Mouse (Mus musculus) adrenal gland, adult 8-10 months (tissue): Measurements from ENCODE around the gene Zfp775. TPM values are rescaled to one million over a fixed set of nuclear protein-coding genes. Genes with fewer than 3 reads are reported as not detected.

Experiments used
- total RNA-seq, 4 experiments: library from RNA; stranded (reverse); gene quantifications; 2 replicates each; pipeline ENCODE4 v1.2.4; 2022

Gene Zfp775
- total RNA-seq, 4 experiments from 2014 or later, result 10.8 to 14.9 (median 13.4) TPM

Other genes starting within 250 kb of the Zfp775 start
- 10 to 100 TPM; 44.0 to 56.6 (median 50.8) TPM for gene Krba1, start 206.5 kb upstream of the Zfp775 start, total RNA-seq
- 10 to 100 TPM; 56.7 to 68.0 (median 60.6) TPM for gene Zfp467, start 156.2 kb upstream of the Zfp775 start, total RNA-seq
- gene Sspo, start 153.8 kb upstream of the Zfp775 start, total RNA-seq, result 1 to 10 TPM; 2.7 to 9.7 (median 5.6) TPM
- gene Atp6v0e2, start 64.4 kb upstream of the Zfp775 start, total RNA-seq, result 100 to 1,000 TPM; 100 to 130 (median 113) TPM
- 10 to 100 TPM; 45.6 to 49.5 (median 49.1) TPM for gene Lrrc61, start 47.3 kb upstream of the Zfp775 start, total RNA-seq
- gene Rarres2, start 29.3 kb upstream of the Zfp775 start, total RNA-seq, result 100 to 1,000 TPM in 1 of 4 experiments, 10 to 100 TPM in 3; 68.8 to 138 (median 88.5) TPM
- gene Gm45021, start 12.5 kb upstream of the Zfp775 start, total RNA-seq, result not detected
- 10 to 100 TPM; 59.1 to 84.5 (median 79.5) TPM for gene Repin1, start 8.2 kb upstream of the Zfp775 start, total RNA-seq
- 1 to 10 TPM in 3 of 4 experiments, not detected in 1; 1.8 to 7.7 (median 2.6) TPM for gene Gm44965, start 8.1 kb upstream of the Zfp775 start, total RNA-seq
- gene AI854703, start 24.7 kb downstream of the Zfp775 start, total RNA-seq, result 1 to 10 TPM; 1.9 to 6.3 (median 4.1) TPM
- gene Gimap8, start 45.2 kb downstream of the Zfp775 start, total RNA-seq, result 10 to 100 TPM in 2 of 4 experiments, 1 to 10 TPM in 2; 9.1 to 15.2 (median 11.7) TPM
- gene Gimap9, start 74.1 kb downstream of the Zfp775 start, total RNA-seq, result 1 to 10 TPM; 6.9 to 8.3 (median 7.0) TPM
- 10 to 100 TPM; 29.1 to 56.5 (median 49.4) TPM for gene Gimap4, start 82.5 kb downstream of the Zfp775 start, total RNA-seq
- 10 to 100 TPM; 53.5 to 89.6 (median 66.6) TPM for gene Gimap6, start 106.2 kb downstream of the Zfp775 start, total RNA-seq
- 1 to 10 TPM; 1.9 to 6.3 (median 3.6) TPM for gene Gm28053, start 116.5 kb downstream of the Zfp775 start, total RNA-seq
- under 1 TPM in 3 of 4 experiments, not detected in 1; 0.28 to 0.83 (median 0.52) TPM for gene Gimap7, start 116.6 kb downstream of the Zfp775 start, total RNA-seq
- gene Gimap1, start 137.0 kb downstream of the Zfp775 start, total RNA-seq, result 10 to 100 TPM in 3 of 4 experiments, 1 to 10 TPM in 1; 7.4 to 18.7 (median 11.0) TPM
- 10 to 100 TPM; 13.9 to 22.5 (median 16.9) TPM for gene Gimap5, start 144.1 kb downstream of the Zfp775 start, total RNA-seq
- 10 to 100 TPM in 3 of 4 experiments, 1 to 10 TPM in 1; 9.6 to 18.3 (median 13.7) TPM for gene Gimap3, start 168.8 kb downstream of the Zfp775 start, total RNA-seq
- gene Tmem176a, start 238.9 kb downstream of the Zfp775 start, total RNA-seq, result 100 to 1,000 TPM; 404 to 478 (median 432) TPM
- 100 to 1,000 TPM; 722 to 872 (median 775) TPM for gene Tmem176b, start 239.4 kb downstream of the Zfp775 start, total RNA-seq